Mouse (Mus musculus): ENCODE data around the gene Mier2. TPM values are rescaled to one million over a fixed set of nuclear protein-coding genes. Genes with fewer than 3 reads are reported as not detected.

The Mier2 gene
- polyA plus RNA-seq, 1 experiment = 21.7 TPM

DNA sequence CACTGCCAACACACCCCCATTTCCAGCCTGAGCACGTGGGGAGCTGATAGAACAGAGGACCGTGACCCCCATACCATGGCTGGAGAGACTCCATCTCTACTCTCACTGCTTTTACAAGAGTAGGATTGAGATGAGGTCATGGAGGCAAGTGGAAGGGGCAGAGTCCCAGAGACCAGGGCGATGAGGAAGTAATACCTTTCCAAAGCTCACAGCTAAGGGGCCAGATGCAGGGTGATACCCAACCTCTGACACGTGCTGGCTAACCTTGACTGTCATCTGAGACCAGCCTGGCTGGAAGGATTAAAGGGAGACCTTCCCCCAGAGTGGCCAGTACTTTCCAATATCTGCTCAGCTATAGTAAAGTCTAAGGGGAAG is 32.7 kb upstream of the Mier2 start:
- no peak for TF ChIP-seq POLR2A (IDR thresholded peaks at IDR 0.05; ENCODE audit: borderline replicate concordance, control insufficient read depth, low read depth, low read length)
- TF ChIP-seq CTCF (IDR thresholded peaks at IDR 0.05; ENCODE audit: control insufficient read depth, insufficient read depth, low read length) = no peak
- no peaks in the 10 kb centered on the region for H3K4me1 ChIP-seq (ENCODE audit: control insufficient read depth, insufficient read depth, low read length)
- H3K4me3 ChIP-seq (replicated peaks; ENCODE audit: control insufficient read depth, low read depth, low read length) = no peak overlapping the region
- H3K27ac ChIP-seq (ENCODE audit: control insufficient read depth, insufficient read depth, low read depth, low read length, poor library complexity) = no peak overlapping the region
- 38% methylated on average over 4 of the region's 4 CpGs for WGBS

DNA sequence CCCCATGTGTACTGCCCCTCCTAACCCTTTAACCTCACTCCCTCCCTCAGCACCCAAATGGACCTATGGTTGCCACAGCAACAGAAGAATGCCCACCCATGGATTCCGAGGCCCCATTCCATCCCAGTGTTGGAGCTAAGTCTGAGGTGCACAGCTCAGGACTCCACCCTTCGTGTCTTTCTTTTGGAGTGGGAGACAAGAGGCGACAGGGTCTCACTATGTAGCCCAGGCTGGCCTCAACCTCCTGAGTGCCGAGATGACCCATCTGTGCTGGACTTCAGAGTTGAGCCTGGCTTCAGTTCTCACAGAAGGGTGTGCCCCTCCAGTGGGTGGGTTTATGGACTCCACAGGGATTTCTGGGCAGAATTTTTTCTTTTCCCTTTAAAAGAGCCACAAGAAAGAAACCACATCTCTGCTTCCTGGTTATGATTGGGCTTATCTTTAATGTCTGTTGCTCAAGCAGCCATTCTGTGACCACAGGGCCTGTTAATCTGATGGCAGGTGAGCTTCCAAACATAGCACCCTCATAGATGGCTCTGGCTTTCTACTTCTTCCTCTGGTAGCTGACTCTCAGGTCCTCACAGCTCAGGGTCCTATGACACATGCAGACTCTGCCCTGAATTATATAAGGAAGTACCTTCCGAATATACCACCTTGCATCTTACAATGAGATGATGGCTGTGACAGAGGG is 32.2 kb upstream of the Mier2 start, which contains the start of gene Theg:
Gene Theg, minus strand, starts transcription at position 271 of the 691 bp plus-strand sequence.
- TF ChIP-seq POLR2A (IDR thresholded peaks at IDR 0.05; ENCODE audit: borderline replicate concordance, control insufficient read depth, low read depth, low read length) = no peak
- TF ChIP-seq CTCF (IDR thresholded peaks at IDR 0.05; ENCODE audit: control insufficient read depth, insufficient read depth, low read length) = no peak
- 63% methylated on average over 5 of the region's 5 CpGs for WGBS
- H3K27ac ChIP-seq (ENCODE audit: control insufficient read depth, insufficient read depth, low read depth, low read length, poor library complexity) = no peak within 1 kb of the TSS
- H3K4me1 ChIP-seq (ENCODE audit: control insufficient read depth, insufficient read depth, low read length) = no peaks in the 10 kb centered on the region
- H3K4me3 ChIP-seq (replicated peaks; ENCODE audit: control insufficient read depth, low read depth, low read length) = no peak within 1 kb of the TSS

DNA sequence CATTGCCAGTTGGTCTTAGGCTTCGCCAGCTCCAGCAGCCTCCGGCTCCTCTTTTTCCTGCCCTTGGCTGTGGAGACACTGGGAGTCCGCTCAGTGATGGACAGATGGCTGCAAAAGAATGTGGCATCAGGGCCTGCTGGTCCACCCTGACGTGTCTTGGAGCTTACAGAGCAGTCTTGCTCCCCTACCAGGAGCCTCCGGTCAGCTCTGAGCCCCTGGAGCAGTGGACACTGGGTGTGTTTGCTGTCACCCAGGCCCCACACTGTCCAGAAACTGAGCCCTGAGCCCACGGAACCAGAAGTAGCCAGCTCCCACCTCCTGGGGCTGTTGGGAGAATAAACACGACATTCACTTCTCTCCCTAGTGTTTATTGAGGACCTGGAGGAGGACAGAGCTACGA is 31.2 kb upstream of the Mier2 start:
- no peak for TF ChIP-seq POLR2A (IDR thresholded peaks at IDR 0.05; ENCODE audit: borderline replicate concordance, control insufficient read depth, low read depth, low read length)
- TF ChIP-seq CTCF (IDR thresholded peaks at IDR 0.05; ENCODE audit: control insufficient read depth, insufficient read depth, low read length) = no peak
- H3K4me1 ChIP-seq (ENCODE audit: control insufficient read depth, insufficient read depth, low read length) = no peaks in the 10 kb centered on the region
- no peak overlapping the region for H3K27ac ChIP-seq (ENCODE audit: control insufficient read depth, insufficient read depth, low read depth, low read length, poor library complexity)
- 84% methylated on average over 8 of the region's 8 CpGs for WGBS
- H3K4me3 ChIP-seq (replicated peaks; ENCODE audit: control insufficient read depth, low read depth, low read length) = no peak overlapping the region

DNA sequence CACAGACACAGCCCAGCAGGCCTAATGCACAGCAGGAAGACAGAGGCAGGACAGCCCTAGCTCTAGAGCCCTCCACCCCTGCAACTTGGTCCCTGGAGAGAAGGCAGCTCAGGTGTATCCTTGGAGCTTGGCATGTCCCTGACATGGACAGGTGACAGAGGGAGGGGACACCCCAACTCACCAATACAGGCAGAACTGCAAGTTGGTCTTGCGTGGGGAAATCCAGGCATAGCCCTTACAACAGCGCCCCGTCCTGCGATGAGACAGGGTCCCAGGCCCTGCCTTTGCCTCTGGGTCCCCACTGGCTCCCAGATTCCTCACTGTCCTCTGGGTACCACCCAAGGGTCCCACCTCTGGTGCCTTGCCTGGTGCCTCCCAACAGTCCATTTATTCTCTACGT is 30.7 kb upstream of the Mier2 start:
- TF ChIP-seq CTCF (IDR thresholded peaks at IDR 0.05; ENCODE audit: control insufficient read depth, insufficient read depth, low read length) = no peak
- WGBS = 86% methylated on average over 5 of the region's 5 CpGs
- H3K4me3 ChIP-seq (replicated peaks; ENCODE audit: control insufficient read depth, low read depth, low read length) = no peak overlapping the region
- H3K4me1 ChIP-seq (ENCODE audit: control insufficient read depth, insufficient read depth, low read length) = no peaks in the 10 kb centered on the region
- no peak overlapping the region for H3K27ac ChIP-seq (ENCODE audit: control insufficient read depth, insufficient read depth, low read depth, low read length, poor library complexity)

DNA sequence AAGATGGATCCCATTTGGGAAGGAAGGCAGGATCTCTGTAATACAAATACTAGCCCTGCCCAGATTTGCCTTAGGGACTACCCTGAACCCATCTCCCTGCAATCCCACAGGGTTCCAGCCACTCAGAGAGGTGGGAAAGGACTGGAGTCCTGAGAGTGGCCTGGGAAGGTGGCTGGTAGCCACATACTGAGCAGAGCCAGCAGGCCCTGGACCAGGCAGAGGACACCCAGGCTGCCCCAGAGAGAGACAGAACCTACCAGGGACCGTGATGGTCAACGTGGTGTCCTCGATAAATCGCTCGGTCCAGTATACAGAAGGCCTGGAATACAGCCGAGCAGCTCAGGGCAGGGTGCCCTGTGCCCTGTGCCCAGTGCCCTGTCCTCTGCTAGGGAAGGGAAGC is 30.1 kb upstream of the Mier2 start:
- TF ChIP-seq CTCF (IDR thresholded peaks at IDR 0.05; ENCODE audit: control insufficient read depth, insufficient read depth, low read length) (no peak), POLR2A (IDR thresholded peaks at IDR 0.05; ENCODE audit: borderline replicate concordance, control insufficient read depth, low read depth, low read length) (no peak)
- Histone ChIP-seq H3K4me3 (replicated peaks; ENCODE audit: control insufficient read depth, low read depth, low read length) (no peak overlapping the region), H3K4me1 (ENCODE audit: control insufficient read depth, insufficient read depth, low read length) (no peaks in the 10 kb centered on the region), H3K27ac (ENCODE audit: control insufficient read depth, insufficient read depth, low read depth, low read length, poor library complexity) (no peak overlapping the region)
- WGBS = 87% methylated on average over 6 of the region's 6 CpGs

DNA sequence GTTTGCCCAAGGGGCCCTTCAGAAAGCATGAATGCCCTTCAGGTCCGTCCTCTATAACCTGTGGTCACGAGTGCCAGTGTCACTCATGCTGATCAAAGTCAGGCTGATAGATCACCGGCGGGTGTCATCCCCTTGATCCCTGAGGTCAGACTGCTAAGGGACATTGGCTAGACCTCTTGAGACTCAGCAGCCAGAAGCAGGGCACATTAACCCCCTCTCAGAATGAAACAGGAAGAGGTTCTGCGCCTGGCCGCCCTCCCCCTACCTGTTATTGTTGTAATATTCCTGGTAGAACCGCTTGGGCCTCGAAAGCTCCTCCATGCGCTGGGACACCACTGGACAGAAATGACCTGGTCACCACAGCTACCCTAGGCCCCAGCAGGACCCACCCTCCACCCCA is 29.4 kb upstream of the Mier2 start:
- H3K4me3 ChIP-seq (replicated peaks; ENCODE audit: control insufficient read depth, low read depth, low read length) = no peak overlapping the region
- 53% methylated on average over 9 of the region's 9 CpGs for WGBS
- no peaks in the 10 kb centered on the region for H3K4me1 ChIP-seq (ENCODE audit: control insufficient read depth, insufficient read depth, low read length)
- TF ChIP-seq CTCF (IDR thresholded peaks at IDR 0.05; ENCODE audit: control insufficient read depth, insufficient read depth, low read length) (no peak), POLR2A (IDR thresholded peaks at IDR 0.05; ENCODE audit: borderline replicate concordance, control insufficient read depth, low read depth, low read length) (no peak)
- no peak overlapping the region for H3K27ac ChIP-seq (ENCODE audit: control insufficient read depth, insufficient read depth, low read depth, low read length, poor library complexity)

DNA sequence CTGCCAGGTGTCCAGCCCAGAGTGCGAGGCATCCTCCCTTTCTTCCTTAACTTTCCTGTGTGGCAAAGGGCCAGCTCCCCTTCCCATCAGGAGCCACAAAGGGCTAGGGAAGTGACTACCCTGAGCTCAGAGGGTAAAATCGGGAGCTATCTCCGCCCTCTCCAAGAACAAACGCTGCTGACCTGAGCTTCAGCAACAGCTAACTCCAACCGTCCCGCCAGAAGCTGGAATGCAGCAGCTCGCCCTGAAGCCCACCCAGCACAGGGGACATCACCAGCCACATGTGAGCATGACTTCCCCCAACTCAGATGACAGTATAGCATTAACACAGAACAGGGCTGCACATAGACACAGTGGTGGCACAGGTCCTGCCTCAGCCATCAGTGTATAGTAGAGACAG is 29.0 kb upstream of the Mier2 start:
- TF ChIP-seq POLR2A (IDR thresholded peaks at IDR 0.05; ENCODE audit: borderline replicate concordance, control insufficient read depth, low read depth, low read length) = no peak
- no peak for TF ChIP-seq CTCF (IDR thresholded peaks at IDR 0.05; ENCODE audit: control insufficient read depth, insufficient read depth, low read length)
- Histone ChIP-seq H3K4me3 (replicated peaks; ENCODE audit: control insufficient read depth, low read depth, low read length) (no peak overlapping the region), H3K4me1 (ENCODE audit: control insufficient read depth, insufficient read depth, low read length) (no peaks in the 10 kb centered on the region), H3K27ac (ENCODE audit: control insufficient read depth, insufficient read depth, low read depth, low read length, poor library complexity) (no peak overlapping the region)
- WGBS = 68% methylated on average over 7 of the region's 7 CpGs

DNA sequence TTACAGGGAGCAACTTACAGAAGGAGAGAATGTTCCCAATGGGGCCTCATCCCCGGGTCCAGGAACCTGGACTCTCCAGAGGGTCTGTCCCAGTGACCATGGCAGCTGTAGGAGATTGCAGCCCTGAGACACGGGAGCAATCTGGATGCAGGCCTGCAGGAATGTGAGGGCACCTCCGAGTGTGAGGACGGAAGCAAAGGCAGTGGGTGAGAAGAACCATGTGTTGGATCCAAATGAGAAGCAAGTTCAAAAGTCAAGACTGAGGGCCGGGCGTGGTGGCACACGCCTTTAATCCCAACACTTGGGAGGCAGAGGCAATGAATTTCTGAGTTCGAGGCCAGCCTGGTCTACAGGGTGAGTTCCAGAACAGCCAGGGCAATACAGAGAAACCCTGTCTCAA is 26.5 kb upstream of the Mier2 start:
- Histone ChIP-seq H3K4me3 (replicated peaks; ENCODE audit: control insufficient read depth, low read depth, low read length) (no peak overlapping the region), H3K27ac (ENCODE audit: control insufficient read depth, insufficient read depth, low read depth, low read length, poor library complexity) (no peak overlapping the region), H3K4me1 (ENCODE audit: control insufficient read depth, insufficient read depth, low read length) (no peaks in the 10 kb centered on the region)
- 85% methylated on average over 8 of the region's 8 CpGs for WGBS
- no peak for TF ChIP-seq POLR2A (IDR thresholded peaks at IDR 0.05; ENCODE audit: borderline replicate concordance, control insufficient read depth, low read depth, low read length)
- no peak for TF ChIP-seq CTCF (IDR thresholded peaks at IDR 0.05; ENCODE audit: control insufficient read depth, insufficient read depth, low read length)

DNA sequence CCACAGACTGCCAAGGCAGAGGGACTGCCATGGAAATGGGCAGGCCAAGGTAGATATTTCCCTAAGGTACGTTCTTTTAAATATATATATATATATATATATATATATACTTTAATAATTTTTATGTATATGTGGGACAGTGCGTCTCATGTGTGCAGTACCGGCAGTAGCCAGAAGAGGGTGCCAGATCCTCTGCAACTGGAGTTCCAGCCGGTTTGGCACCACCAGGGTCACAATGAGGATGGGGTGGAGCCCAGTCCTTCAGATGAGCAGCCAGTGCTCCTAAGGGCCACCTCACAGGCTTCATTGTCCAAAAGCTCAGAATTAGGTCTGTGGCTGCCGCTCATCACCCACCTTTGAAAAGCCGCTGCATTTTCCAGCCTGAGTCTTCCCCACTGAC is 25.8 kb upstream of the Mier2 start:
- no peak overlapping the region for H3K4me3 ChIP-seq (replicated peaks; ENCODE audit: control insufficient read depth, low read depth, low read length)
- WGBS = 65% methylated on average over 6 of the region's 6 CpGs

More for the DNA sequence above, 25.8 kb upstream of the Mier2 start:
- H3K4me1 ChIP-seq (ENCODE audit: control insufficient read depth, insufficient read depth, low read length) = no peaks in the 10 kb centered on the region
- TF ChIP-seq CTCF (IDR thresholded peaks at IDR 0.05; ENCODE audit: control insufficient read depth, insufficient read depth, low read length) (peak; percentile 61), POLR2A (IDR thresholded peaks at IDR 0.05; ENCODE audit: borderline replicate concordance, control insufficient read depth, low read depth, low read length) (no peak)
- H3K27ac ChIP-seq (ENCODE audit: control insufficient read depth, insufficient read depth, low read depth, low read length, poor library complexity) = no peak overlapping the region
